Mouse (Mus musculus) megakaryocyte, embryonic 14.5 days (primary cell): ENCODE data around the gene Pgs1. TPM values are rescaled to one million over a fixed set of nuclear protein-coding genes. Genes with fewer than 3 reads are reported as not detected.

Experiments used
- H3K27me3 ChIP-seq: replicated peaks from 2 replicates; pipeline ENCODE3; 2012; ENCODE audit warnings: inconsistent platforms
- H3K36me3 ChIP-seq: replicated peaks from 2 replicates; pipeline ENCODE3; 2012; ENCODE audit warnings: low read length, inconsistent platforms, mixed read lengths
- H3K4me1 ChIP-seq: 2 replicates; pipeline ENCODE4 v1.6.1; 2012; ENCODE audit warnings: inconsistent platforms
- H3K4me3 ChIP-seq: replicated peaks from 2 replicates; pipeline ENCODE3; 2012; ENCODE audit warnings: moderate library complexity, mild to moderate bottlenecking, inconsistent platforms
- H3K9me3 ChIP-seq: 2 replicates; pipeline ENCODE4 v1.6.1; 2012; ENCODE audit warnings: inconsistent platforms
- FLI1 ChIP-seq: IDR thresholded peaks from 2 replicates; pipeline ENCODE4 v1.6.1; 2012; ENCODE audit warnings: low read length, inconsistent platforms, mixed read lengths
- GATA1 ChIP-seq: IDR thresholded peaks from 3 replicates; pipeline ENCODE4 v1.6.1; 2012; ENCODE audit warnings: mixed read lengths, low read length, inconsistent platforms, borderline replicate concordance
- polyA plus RNA-seq: library from polyadenylated mRNA; stranded (reverse); fragments of >175 nt; gene quantifications from 2 replicates; pipeline ENCODE4 v1.2.3, GENCODE M21; 2012; ENCODE audit warnings: low replicate concordance; ENCODE audit not compliant: insufficient read depth

The Pgs1 gene
- polyA plus RNA-seq, 1 experiment = 43.0 TPM

GRCm38 (mm10) chr11:118000083-118000482 lies 14.0 kb downstream of the Pgs1 start:
- H3K4me3 ChIP-seq = peak overlapping the region; percentile 81
- no peaks in the 10 kb centered on the region for H3K9me3 ChIP-seq
- no peaks in the 10 kb centered on the region for H3K27me3 ChIP-seq
- peaks cover 95% of the 10 kb centered on the region for H3K4me1 ChIP-seq
- H3K36me3 ChIP-seq = peaks cover 92% of the 10 kb centered on the region
- no peak for TF ChIP-seq FLI1
- no peak for TF ChIP-seq GATA1

GRCm38 (mm10) chr11:118000565-118001215 lies 14.6 kb downstream of the Pgs1 start:
- Histone ChIP-seq H3K9me3 (no peaks in the 10 kb centered on the region), H3K27me3 (no peaks in the 10 kb centered on the region), H3K4me3 (peak overlapping the region; percentile 86), H3K36me3 (peaks cover 96% of the 10 kb centered on the region), H3K4me1 (peaks cover 95% of the 10 kb centered on the region)
- TF ChIP-seq GATA1 (no peak), FLI1 (no peak)

GRCm38 (mm10) chr11:118003176-118003575 lies 17.1 kb downstream of the Pgs1 start:
- TF ChIP-seq FLI1 (no peak), GATA1 (no peak)
- H3K36me3 ChIP-seq = peaks cover 99% of the 10 kb centered on the region
- no peaks in the 10 kb centered on the region for H3K27me3 ChIP-seq
- H3K9me3 ChIP-seq = no peaks in the 10 kb centered on the region
- H3K4me1 ChIP-seq = peaks cover 95% of the 10 kb centered on the region
- peak overlapping the region; percentile 10 for H3K4me3 ChIP-seq

- H3K4me1 ChIP-seq = peaks cover 95% of the 10 kb centered on the region
- H3K36me3 ChIP-seq = peaks cover 99% of the 10 kb centered on the region
- H3K27me3 ChIP-seq = no peaks in the 10 kb centered on the region
- no peak overlapping the region for H3K4me3 ChIP-seq
- TF ChIP-seq FLI1 (no peak), GATA1 (no peak)
- no peaks in the 10 kb centered on the region for H3K9me3 ChIP-seq
These were observed 17.6 kb downstream of the Pgs1 start for GRCm38 (mm10) chr11:118003718-118004117.

- Histone ChIP-seq H3K27me3 (no peaks in the 10 kb centered on the region), H3K4me1 (peaks cover 95% of the 10 kb centered on the region), H3K36me3 (peaks cover 99% of the 10 kb centered on the region), H3K9me3 (no peaks in the 10 kb centered on the region), H3K4me3 (no peak overlapping the region)
- TF ChIP-seq FLI1 (no peak), GATA1 (no peak)
These were observed 18.1 kb downstream of the Pgs1 start for GRCm38 (mm10) chr11:118004217-118004616.

- TF ChIP-seq FLI1 (no peak), GATA1 (no peak)
- Histone ChIP-seq H3K9me3 (no peaks in the 10 kb centered on the region), H3K27me3 (no peaks in the 10 kb centered on the region), H3K4me3 (peak overlapping the region; percentile 72), H3K36me3 (peaks cover 99% of the 10 kb centered on the region), H3K4me1 (peaks cover 95% of the 10 kb centered on the region)
These were observed 21.5 kb downstream of the Pgs1 start for GRCm38 (mm10) chr11:118007460-118008143.

- H3K4me1 ChIP-seq = peaks cover 97% of the 10 kb centered on the region
These were observed 22.2 kb downstream of the Pgs1 start for GRCm38 (mm10) chr11:118008144-118008805.

GRCm38 (mm10) chr11:118008843-118009242 lies 22.8 kb downstream of the Pgs1 start:
- TF ChIP-seq GATA1 (no peak), FLI1 (no peak)
- Histone ChIP-seq H3K36me3 (peaks cover 100% of the 10 kb centered on the region), H3K4me1 (peaks cover 97% of the 10 kb centered on the region), H3K9me3 (no peaks in the 10 kb centered on the region), H3K4me3 (peak overlapping the region; percentile 67), H3K27me3 (no peaks in the 10 kb centered on the region)

More at GRCm38 (mm10) chr11:118008144-118008805, 22.2 kb downstream of the Pgs1 start:
- no peaks in the 10 kb centered on the region for H3K9me3 ChIP-seq
- TF ChIP-seq FLI1 (no peak), GATA1 (no peak)
- no peaks in the 10 kb centered on the region for H3K27me3 ChIP-seq
- H3K4me3 ChIP-seq = peak overlapping the region; percentile 67
- H3K36me3 ChIP-seq = peaks cover 100% of the 10 kb centered on the region

GRCm38 (mm10) chr11:118009865-118010571 lies 23.9 kb downstream of the Pgs1 start:
- Histone ChIP-seq H3K27me3 (no peaks in the 10 kb centered on the region), H3K4me1 (peaks cover 100% of the 10 kb centered on the region), H3K9me3 (no peaks in the 10 kb centered on the region), H3K4me3 (no peak overlapping the region), H3K36me3 (peaks cover 100% of the 10 kb centered on the region)
- no peak for TF ChIP-seq GATA1
- no peak for TF ChIP-seq FLI1
